Mouse (Mus musculus) c-Kit-positive CD71-positive TER-119-positive erythroid progenitor cells, embryonic 14.5 days (primary cell): ENCODE measurements around the gene Il1f5.

ENCODE experiments used
- DNase-seq: peaks from one replicate; pipeline ENCODE4 v3.0.0-alpha.2; 2013; ENCODE audit warnings: low spot score

Gene Il1f5

DNA sequence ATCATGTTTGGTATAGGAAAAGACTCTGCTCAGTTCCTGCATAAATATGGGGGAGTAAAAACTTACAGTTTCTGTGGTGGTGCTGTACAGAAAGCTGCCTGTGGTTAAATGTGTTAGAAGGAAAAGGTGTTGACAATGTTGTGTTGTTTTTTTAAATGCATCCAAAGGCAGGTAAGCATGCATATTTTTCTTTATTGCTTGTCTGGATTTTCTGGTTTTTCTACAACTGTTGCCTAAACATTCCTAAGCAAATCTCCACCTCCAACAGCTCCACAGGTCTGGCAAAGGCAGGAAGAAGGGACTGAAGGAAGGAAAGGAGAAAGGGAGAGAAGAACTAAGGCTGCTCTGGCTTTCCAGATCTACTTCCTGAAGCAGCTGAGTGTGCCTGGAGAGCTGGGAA, at the start of gene Il1f5:
Gene Il1f5, plus strand, starts transcription at position 301 of the 400 bp plus-strand sequence.
- DNase-seq, result no peak

DNA sequence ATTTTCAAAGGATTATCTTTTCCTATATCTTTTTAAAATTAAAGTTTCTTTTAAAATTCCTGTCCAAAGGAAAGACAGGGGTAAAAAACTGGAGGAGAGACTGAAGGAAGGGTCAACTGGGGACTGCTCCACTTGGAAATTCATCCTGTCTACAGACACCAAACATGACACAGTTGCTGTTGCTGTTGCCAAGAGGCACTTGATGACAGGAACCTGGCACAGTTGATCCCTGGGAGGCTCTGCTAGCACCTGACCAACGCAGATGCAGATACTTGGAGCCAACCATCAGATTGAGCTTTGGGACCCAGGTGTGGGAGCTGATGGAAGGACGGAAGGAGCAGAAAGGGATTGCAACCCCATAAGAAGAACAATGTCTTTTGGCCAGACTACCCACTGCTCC, 49.6 kb upstream of the Il1f5 start:
- DNase-seq, result no peak

DNA sequence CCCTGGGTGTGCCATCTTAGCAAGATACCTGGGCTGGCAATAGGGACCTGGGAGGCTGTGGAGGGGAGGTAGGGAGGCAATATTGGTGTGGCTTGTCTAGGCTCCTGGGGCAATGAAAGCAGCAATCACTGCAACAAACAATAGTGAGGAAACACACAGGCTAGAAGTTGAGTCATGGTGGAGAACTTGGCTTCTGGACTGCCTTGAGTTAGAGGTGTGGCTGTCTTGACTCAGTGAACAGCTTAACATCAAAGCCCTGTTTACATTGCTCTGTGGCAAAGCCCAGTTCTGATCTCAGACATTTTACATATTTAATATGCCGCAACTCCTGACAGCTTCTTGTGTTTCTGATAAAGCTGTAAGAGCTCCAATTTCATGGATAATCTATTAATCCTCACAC, 9.3 kb upstream of the Il1f5 start:
- DNase-seq, result no peak

DNA sequence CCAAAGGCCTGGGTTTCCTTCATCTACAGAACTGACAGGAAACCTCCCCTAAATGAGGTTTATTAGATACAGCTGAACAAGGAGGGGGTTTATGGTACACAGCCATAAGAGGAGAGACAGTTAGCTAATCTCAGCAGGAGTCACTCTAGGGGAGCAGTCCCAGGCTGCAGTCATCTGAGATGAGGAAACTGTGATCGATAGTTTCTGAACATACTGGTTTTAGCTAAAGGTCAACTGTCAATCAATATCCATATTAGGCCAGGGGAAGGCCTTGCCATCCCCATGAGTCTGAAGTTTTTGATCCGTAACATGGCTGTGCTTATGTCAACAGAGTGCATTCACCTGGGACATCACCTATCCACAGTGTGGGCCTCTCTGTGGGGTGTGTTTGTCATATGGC, 3.1 kb upstream of the Il1f5 start:
- no peak for DNase-seq

DNA sequence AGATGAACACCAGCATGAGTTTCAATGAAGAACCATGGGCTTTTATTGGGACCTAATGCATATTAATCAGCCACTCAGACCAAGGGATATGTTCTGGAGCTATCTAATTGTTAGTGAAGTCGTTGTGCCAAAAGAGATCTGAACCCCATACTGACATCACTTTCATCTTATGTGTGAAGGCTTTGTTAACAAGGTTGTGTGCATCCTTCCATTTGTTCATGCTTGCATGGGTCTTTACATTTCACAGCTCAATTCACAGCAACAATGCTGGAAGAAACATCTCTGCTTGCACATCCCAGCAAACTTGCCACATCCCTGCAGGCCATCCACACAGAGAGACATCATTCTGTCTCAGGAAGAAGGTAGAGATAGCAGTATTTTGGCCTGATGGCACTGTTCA, 1.6 kb upstream of the Il1f5 start:
- DNase-seq, result no peak

DNA sequence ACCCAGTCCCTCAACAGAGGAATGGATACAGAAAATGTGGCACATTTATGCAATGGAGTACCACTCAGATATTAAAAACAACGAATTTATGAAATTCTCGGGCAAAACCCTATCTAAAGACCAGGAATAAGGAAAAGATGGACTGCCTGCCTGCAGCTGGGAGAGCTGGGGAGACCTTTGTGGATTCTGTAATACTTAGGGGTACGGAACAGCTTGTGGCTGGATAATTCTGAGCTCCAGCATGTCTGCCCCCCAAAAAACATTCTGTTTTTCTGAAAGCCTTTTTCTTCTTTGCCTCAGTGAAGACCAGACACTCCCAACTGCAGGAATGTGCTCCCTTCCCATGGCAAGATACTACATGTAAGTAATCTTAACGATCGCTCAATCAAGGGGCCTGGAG, 14.1 kb downstream of the Il1f5 start, which contains the start of gene Il1f10:
Gene Il1f10, plus strand, starts transcription at position 301 of the 400 bp plus-strand sequence.
- DNase-seq, result no peak

DNA sequence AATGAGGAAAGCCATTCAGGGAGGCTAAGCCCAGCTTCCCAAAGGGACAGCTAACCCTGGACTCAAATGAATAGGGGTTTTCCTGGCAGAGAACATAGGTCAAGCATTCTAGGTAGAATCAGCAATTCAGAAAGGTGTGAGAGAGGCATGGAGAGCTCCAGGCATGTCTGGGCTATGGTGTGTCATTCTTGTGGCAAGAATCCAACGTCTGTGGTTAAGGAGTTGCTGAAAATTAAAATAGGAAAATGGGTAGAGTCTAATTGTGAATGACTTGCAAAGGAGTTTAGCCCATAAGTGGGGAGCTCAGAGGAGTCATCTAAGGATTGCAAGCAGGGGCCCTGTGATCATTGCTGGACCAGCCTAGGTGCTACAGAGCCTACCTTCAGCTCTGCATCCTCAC, 17.9 kb downstream of the Il1f5 start:
- DNase-seq, result no peak

DNA sequence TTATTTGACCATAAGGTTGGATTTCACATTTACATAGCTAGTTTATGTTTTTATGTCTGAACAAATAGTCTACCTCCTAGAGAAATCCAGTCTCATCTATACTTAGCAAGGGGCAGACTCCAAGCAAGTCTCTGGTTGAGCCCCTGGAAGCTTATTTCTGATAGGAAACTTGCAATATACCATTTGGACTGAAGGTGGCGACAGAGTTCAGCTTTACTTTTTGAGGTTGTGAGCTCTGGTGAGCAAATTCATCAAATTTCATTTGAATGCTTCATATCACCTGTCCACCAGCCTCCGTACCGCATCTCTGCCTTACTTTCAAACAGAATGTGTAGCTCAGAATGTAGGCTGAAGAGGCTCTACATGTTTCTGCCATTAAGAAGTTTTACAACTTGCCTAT, 20.1 kb downstream of the Il1f5 start:
- DNase-seq, result peak; percentile 45

DNA sequence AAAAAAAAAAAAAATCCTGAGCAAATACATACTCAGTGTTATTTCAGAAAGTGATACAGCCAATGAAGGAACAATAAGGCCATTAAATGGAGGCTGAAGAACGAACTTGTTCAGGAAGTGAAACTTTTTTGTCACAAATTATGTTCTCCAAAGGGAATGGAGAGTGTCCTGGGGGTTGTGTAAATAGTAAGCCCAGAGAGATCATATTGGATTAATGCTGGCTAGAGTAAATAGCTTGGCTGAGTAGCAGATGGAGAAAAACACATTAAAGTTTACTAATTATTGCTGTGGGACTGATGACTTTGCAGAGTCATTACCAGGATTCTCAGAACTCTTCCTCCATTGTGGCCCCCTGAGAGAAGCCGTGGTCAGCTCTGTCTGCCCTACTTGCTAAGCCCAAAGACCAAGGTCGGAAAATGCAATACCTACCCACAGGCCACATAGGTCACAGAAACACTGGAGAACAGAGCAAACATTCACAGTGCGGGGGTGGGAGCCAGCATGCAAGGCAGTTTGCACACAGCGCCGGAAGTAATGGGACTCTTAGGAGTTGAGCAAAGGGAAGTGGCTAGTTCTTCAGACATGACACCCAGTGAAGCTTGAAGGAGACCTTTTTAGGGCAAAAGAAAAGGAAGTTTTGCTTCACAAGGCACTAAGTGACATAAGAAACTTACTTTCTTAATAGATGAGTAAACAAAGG, 34.7 kb downstream of the Il1f5 start:
- DNase-seq, result no peak

DNA sequence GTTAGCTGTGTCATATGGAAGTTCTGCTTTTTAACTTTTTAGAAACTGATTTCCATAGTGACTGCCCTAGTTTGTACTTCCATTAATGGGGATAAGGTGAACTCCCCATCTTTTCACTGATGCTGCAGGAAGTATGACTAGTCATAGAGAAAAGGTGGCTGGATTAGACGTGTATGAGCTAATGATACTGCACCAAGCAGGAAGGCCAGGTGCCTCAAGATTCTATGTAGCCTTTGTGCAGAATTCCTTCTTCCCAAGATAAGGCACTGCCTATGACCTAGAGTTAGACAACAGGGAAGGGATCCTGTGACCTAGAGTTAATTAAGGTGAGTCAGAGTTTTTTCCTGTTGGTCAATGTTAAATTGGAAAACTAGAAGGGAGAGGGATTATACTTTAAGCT, 40.2 kb downstream of the Il1f5 start:
- DNase-seq, result no peak

DNA sequence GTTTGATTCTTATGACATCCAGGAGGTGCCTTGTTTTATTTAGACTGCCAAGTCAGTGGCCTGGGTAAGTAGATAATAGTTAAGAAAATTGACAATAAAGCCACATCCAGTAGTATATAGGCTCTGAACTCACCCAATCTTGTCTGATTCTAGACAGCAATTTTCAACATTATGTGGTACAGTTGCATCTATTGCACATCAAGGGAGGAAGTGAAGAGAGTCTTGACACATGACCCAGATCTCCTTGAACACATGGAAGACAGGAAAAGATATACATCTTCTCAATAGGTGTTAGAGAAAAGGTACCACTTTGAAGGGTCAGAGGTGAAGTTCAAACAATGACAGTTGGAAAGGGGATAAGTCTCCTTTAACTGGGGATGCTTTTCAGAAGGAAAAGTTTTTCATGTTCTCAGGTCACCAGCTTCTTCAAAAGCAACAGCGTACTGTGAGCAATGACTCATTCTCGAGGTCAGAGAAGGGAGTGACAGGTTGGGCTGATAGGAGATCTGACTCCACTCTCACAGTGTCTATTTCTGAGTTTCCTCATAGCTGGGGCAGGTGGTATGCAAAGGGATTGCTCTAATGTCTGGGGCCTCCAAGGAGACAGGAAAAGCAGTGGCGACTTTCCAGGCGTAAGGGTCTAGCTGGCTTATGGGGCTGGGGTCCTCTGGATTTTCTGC, 41.3 kb downstream of the Il1f5 start:
- DNase-seq, result no peak
